Mouse (Mus musculus) testis, adult 2 months (tissue): ENCODE measurements around the gene Pgpep1l. TPM values are rescaled to one million over a fixed set of nuclear protein-coding genes. Genes with fewer than 3 reads are reported as not detected.

Experiments
- H3K27ac ChIP-seq: fragments of 200-500 bp; 2 replicates; pipeline ENCODE4 v1.5.1; 2012; ENCODE audit warnings: low read depth, low read length; ENCODE audit not compliant: control insufficient read depth, insufficient read depth
- H3K27me3 ChIP-seq: fragments of 200-500 bp; 2 replicates; pipeline ENCODE4 v1.6.1; 2012; ENCODE audit warnings: mild to moderate bottlenecking, low read length, moderate library complexity; ENCODE audit not compliant: control insufficient read depth, insufficient read depth
- H3K36me3 ChIP-seq: fragments of 200-500 bp; 2 replicates; pipeline ENCODE4 v1.6.1; 2012; ENCODE audit warnings: mild to moderate bottlenecking, low read length; ENCODE audit not compliant: control insufficient read depth, insufficient read depth
- H3K4me1 ChIP-seq: fragments of 200-500 bp; 2 replicates; pipeline ENCODE4 v1.6.1; 2012; ENCODE audit warnings: low read length; ENCODE audit not compliant: control insufficient read depth, insufficient read depth
- H3K4me3 ChIP-seq: fragments of 200-500 bp; 2 replicates; pipeline ENCODE4 v1.5.1; 2012; ENCODE audit warnings: low read depth, mild to moderate bottlenecking, low read length, moderate library complexity, mixed read lengths; ENCODE audit not compliant: control insufficient read depth
- CTCF ChIP-seq: fragments of 200-500 bp; IDR thresholded peaks from 2 replicates; pipeline ENCODE4 v1.5.1; 2012; ENCODE audit warnings: low read depth, mild to moderate bottlenecking, inconsistent platforms, low read length, moderate library complexity; ENCODE audit not compliant: control insufficient read depth, insufficient read depth, insufficient replicate concordance
- POLR2A ChIP-seq: fragments of 200-500 bp; IDR thresholded peaks from 2 replicates; pipeline ENCODE4 v1.6.1; 2012; ENCODE audit warnings: low read depth, mild to moderate bottlenecking, inconsistent platforms, low read length, moderate library complexity; ENCODE audit not compliant: control insufficient read depth
- polyA plus RNA-seq: library from polyadenylated mRNA; depleted of rRNA; stranded (reverse); fragments of >200 nt; gene quantifications from 2 replicates; pipeline ENCODE4 v1.2.3, GENCODE M21; 2012

Gene Pgpep1l
- polyA plus RNA-seq, 1 experiment: 0.11 TPM

DNA sequence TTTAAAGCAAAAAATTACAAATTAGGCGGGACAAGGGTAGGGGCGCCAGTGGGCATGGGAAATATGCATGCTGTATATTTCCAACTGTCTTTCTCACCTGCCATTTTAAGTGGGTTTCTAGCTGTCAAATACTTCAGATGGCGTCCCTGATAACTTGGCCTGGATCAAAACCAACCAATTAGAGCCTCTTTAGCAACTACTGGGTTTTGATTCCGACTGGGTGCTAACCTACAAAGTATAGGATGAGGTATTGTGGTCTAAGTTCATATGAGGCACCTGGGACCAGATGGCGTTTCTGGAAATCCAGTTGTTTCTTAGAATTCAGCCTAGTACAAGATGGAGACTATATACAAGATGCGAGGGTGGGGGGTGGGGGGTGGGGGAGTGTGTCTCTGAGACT is 7.8 kb upstream of the Pgpep1l start:
- no peaks in the 10 kb centered on the region for H3K36me3 ChIP-seq
- no peak for TF ChIP-seq POLR2A
- no peak for TF ChIP-seq CTCF
- no peak overlapping the region for H3K27ac ChIP-seq
- peaks cover 7% of the 10 kb centered on the region for H3K4me1 ChIP-seq
- no peak overlapping the region for H3K4me3 ChIP-seq
- H3K27me3 ChIP-seq: no peaks in the 10 kb centered on the region

DNA sequence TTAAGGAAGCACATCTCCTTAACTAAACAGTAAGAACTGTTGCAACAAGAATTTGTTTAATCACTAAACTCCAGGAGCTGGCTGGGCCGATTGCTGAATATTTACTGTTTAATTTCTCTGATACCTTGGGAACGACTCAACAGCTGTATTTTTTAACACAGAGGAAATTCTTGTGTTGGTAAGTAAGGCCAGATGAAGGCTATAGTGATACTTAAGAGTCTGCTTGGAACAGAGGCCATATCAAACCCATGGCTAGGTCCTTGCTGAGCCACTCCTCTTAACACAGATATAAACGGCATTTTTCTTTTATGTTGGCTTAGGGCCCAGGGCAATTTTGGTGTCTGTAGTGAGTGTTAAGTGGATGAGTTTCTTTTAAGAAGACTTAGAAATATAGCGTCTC is 6.5 kb upstream of the Pgpep1l start:
- Histone ChIP-seq H3K27me3 (no peaks in the 10 kb centered on the region), H3K36me3 (no peaks in the 10 kb centered on the region), H3K4me3 (no peak overlapping the region), H3K27ac (no peak overlapping the region), H3K4me1 (0 out of 2 replicates have a peak, but pooled peaks cover 2% of the 10 kb centered on the region)
- TF ChIP-seq POLR2A: no peak
- TF ChIP-seq CTCF: no peak

DNA sequence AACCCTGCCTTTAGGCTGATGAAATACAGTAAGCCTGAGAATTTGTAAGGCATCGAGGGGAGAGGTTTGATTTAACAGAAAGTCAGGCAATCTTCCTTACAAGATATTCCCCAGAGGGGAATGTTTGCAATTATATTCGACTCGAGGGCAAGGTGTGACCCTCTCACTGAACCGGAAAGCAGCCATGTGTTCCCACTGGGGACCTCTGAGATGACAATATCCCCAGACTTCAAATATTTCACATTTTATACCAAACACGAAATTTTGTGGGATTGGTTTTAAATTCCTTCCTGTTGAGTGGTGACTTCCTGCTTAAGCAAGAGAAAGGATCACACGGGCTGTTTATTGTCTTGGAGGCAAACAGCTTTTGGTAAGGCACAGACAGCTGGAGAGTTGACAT is 2.7 kb upstream of the Pgpep1l start:
- Histone ChIP-seq H3K4me3 (no peak overlapping the region), H3K27me3 (no peaks in the 10 kb centered on the region), H3K36me3 (no peaks in the 10 kb centered on the region), H3K4me1 (peaks cover 12% of the 10 kb centered on the region), H3K27ac (no peak overlapping the region)
- TF ChIP-seq CTCF: no peak
- TF ChIP-seq POLR2A: no peak

DNA sequence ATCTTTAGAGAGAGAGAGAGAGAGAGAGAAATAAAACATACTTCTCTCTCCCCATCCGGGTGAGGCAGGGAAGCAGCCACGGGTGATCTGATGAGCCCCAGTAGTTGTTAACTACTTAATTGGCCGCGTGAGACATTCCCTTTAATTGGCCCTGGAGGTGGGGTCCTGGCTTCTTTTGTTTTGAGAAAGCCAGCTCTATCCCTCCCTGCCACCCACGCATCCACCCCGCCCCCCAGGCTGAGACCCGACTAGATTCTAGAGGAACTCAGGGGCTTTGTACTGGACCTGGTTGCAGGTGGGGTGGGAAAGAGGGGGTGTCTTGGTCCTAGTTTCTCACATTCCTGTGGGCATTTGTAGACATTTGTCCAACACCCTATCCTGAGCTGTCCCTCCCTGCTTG is 1.4 kb upstream of the Pgpep1l start:
- Histone ChIP-seq H3K4me1 (peaks cover 12% of the 10 kb centered on the region), H3K27me3 (no peaks in the 10 kb centered on the region), H3K4me3 (no peak overlapping the region), H3K36me3 (no peaks in the 10 kb centered on the region), H3K27ac (no peak overlapping the region)
- no peak for TF ChIP-seq POLR2A

DNA sequence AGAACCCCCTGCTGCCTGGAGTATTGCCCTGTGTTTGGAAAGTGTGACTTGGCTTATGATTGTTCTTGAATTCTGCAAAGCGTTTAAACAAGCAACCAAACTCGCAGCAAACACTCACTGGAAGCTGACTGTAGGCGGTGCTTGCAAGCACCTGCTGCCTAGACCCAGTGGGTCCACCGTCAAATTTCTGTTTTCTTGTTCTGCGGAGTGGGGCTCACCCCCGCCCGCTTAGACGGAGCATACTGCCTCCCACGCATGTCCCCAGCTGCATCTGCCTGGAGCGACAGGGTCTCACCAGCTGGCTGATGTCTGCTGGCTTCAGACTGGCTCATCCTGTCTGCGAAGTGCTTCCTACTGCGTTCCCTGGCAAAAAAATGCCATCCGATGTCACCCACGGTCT is 498 bp upstream of the Pgpep1l start:
- Histone ChIP-seq H3K27ac (no peak overlapping the region), H3K4me3 (peak overlapping the region; percentile 77; the same call in 1 of the 2 replicates)
- TF ChIP-seq CTCF: no peak
- TF ChIP-seq POLR2A: no peak

DNA sequence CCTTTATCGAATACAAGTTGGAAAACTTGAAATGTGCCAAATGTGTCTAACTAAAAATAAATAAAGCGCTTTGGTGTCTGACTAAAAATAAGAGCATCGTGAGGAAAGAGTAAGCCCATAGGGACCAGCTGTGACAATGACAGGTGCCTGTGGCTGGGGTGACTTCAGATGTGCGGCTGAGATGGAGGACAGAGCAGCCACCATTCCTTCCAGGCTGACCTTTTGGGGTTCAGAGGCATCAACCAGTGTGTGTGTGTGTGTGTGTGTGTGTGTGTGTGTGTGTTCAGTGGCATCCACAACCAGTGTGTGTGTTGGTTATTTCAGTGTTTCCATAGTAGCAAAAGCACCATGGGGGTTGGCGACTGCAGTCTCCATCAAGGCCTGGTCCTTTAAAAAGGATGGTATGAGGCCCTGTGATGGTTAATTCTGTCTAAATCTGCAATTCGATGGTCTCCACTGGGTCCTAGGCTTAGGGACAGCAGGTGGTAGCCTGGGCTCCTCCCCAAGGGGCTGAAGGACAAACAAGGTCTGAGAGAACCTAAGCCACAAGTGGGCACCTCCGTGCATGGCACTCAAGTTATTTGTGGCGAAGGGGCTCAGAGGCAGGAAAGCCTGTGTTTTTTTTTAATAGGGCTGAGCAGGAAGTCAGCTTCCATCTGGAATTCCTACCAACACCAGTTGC is 546 bp downstream of the Pgpep1l start:
- TF ChIP-seq CTCF: no peak
- no peak for TF ChIP-seq POLR2A
- peak overlapping the region; percentile 77 for H3K4me3 ChIP-seq
- no peak overlapping the region for H3K27ac ChIP-seq
- H3K27me3 ChIP-seq: no peaks in the 10 kb centered on the region
- no peaks in the 10 kb centered on the region for H3K36me3 ChIP-seq
- H3K4me1 ChIP-seq: peaks cover 12% of the 10 kb centered on the region

More for the DNA sequence above, 498 bp upstream of the Pgpep1l start:
- no peaks in the 10 kb centered on the region for H3K27me3 ChIP-seq
- peaks cover 12% of the 10 kb centered on the region for H3K4me1 ChIP-seq
- no peaks in the 10 kb centered on the region for H3K36me3 ChIP-seq

DNA sequence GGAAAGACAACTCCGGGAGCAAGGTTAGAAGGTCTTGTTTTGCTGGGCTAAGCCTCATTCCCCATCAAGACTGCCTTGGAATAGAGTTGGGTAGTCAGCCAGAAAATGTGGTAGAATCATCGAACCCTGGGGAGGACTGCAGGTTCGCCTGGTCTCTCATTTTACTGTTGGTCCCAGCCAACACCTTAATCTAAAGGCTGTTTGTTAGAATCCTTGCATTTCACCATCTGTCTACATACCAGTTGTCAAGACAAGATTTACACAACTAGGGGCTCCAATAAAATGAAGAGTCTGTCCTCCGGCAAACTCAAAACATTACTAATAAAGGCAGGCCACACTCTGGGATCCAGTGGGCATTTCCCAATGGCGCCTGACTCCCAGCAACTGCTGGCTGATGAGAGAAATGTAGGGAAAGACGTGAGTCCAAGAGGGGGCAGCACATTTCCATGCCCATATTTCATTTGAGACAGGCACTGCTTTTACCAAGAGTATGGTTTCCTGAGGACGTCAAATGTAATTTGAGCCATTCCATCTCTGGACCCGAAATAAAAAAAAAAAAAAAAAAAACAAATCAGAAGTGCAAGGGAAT is 1.3 kb downstream of the Pgpep1l start:
- Histone ChIP-seq H3K4me3 (no peak overlapping the region), H3K27ac (no peak overlapping the region), H3K36me3 (no peaks in the 10 kb centered on the region), H3K4me1 (peaks cover 12% of the 10 kb centered on the region), H3K27me3 (no peaks in the 10 kb centered on the region)
- TF ChIP-seq POLR2A: no peak
- no peak for TF ChIP-seq CTCF
